Mouse (Mus musculus) neural tube, embryonic 11.5 days (tissue): ENCODE results near the gene Brca1. TPM values are rescaled to one million over a fixed set of nuclear protein-coding genes. Genes with fewer than 3 reads are reported as not detected.
"Not testable (repeated sequence)": the region's sequence is repeated elsewhere in the genome, so short reads cannot be mapped to it uniquely, and the experiment has no call there.

Experiments
- ATAC-seq: fragments of 200-750 bp; cut with Nextera tagmentation; 2 replicates; pipeline ENCODE4 v1.8.0; 2017; ENCODE audit warnings: moderate number of reproducible peaks, mild to moderate bottlenecking, moderate TSS enrichment, moderate library complexity; ENCODE audit not compliant: insufficient read depth, low FRiP score, low TSS enrichment
- DNase-seq: peaks from one replicate; pipeline ENCODE4 v3.0.0-alpha.2; 2015; ENCODE audit warnings: low spot score
- H3K27ac ChIP-seq: fragments of 300-500 bp; sonication (generic); 2 replicates; pipeline ENCODE4 v1.5.1; 2014; ENCODE audit warnings: low read depth, mild to moderate bottlenecking, low read length
- H3K27me3 ChIP-seq: fragments of 300-500 bp; sonication (generic); 2 replicates; pipeline ENCODE4 v1.6.1; 2014; ENCODE audit warnings: mild to moderate bottlenecking, low read length, mixed read lengths; ENCODE audit not compliant: control insufficient read depth, insufficient read depth
- H3K36me3 ChIP-seq: fragments of 300-500 bp; sonication (generic); 2 replicates; pipeline ENCODE4 v1.6.1; 2014; ENCODE audit warnings: mild to moderate bottlenecking, low read length, moderate library complexity, mixed read lengths; ENCODE audit not compliant: control insufficient read depth, insufficient read depth
- H3K4me1 ChIP-seq: fragments of 300-500 bp; sonication (generic); 2 replicates; pipeline ENCODE4 v1.6.1; 2014; ENCODE audit warnings: low read length, mixed read lengths; ENCODE audit not compliant: control insufficient read depth, insufficient read depth
- H3K4me2 ChIP-seq: fragments of 300-500 bp; sonication (generic); 2 replicates; pipeline ENCODE4 v1.6.1; 2014; ENCODE audit warnings: low read depth, mild to moderate bottlenecking, moderate library complexity
- H3K4me3 ChIP-seq: fragments of 300-500 bp; sonication (generic); 2 replicates; pipeline ENCODE4 v1.5.1; 2014; ENCODE audit warnings: low read depth, low read length
- H3K9ac ChIP-seq: fragments of 300-500 bp; sonication (generic); 2 replicates; pipeline ENCODE4 v1.6.1; 2014; ENCODE audit warnings: mild to moderate bottlenecking, low read length
- H3K9me3 ChIP-seq: fragments of 300-500 bp; sonication (generic); 2 replicates; pipeline ENCODE4 v1.6.1; 2016; ENCODE audit warnings: low read length; ENCODE audit not compliant: control insufficient read depth
- WGBS: fragments of 180-500 bp; shearing (Covaris S2); extraction: QIAGEN DNeasy Blood & Tissue Kit; methylation state at CpG from one replicate; pipeline ENCODE4 v1.1.7; 2014; 5-methylcytosine and 5-hydroxymethylcytosine counted together
- polyA plus RNA-seq: library from polyadenylated mRNA; unstranded; fragments of >200 nt; fragmentation: Nextera tagmentation; extraction: Ambion mirVana; gene quantifications from 2 replicates; pipeline ENCODE4 v1.2.1, GENCODE M21; 2014

Gene Brca1
- polyA plus RNA-seq, 1 experiment from 2014 or later = 20.3 TPM

DNA sequence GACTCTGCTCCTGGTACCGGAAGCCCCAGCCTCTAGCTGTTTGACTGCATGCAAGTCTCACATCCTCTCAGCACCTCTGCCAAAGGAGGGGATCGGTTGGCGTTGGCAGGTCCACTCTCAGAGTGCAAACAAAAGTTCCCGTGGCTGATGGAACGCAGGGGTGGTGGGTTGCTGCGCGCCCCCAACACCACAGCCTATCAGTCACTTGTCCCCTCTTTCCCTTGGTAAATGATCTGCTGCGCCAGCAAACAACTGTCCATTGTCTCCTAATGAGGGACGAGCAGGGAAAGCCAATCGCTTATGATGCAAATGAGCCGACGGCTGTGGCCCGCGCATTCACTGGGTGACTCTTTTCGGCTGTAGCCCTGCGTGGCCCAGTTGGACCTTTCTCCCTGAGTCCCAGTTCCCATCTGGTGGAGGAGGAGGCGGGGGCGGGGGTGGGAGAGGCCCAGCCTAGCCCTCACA, 72.6 kb downstream of the Brca1 start:
- WGBS = 5% methylated on average over 18 of the region's 18 CpGs
- peak overlapping the region; percentile 60 for H3K9ac ChIP-seq
- H3K9me3 ChIP-seq = no peaks in the 10 kb centered on the region
- peaks cover 18% of the 10 kb centered on the region for H3K4me1 ChIP-seq
- DNase-seq (peak; percentile 87), ATAC-seq (peak; percentile 64)
- H3K4me3 ChIP-seq = peak overlapping the region; percentile 26
- peak overlapping the region; percentile 50 for H3K4me2 ChIP-seq
- H3K36me3 ChIP-seq = no peaks in the 10 kb centered on the region
- no peaks in the 10 kb centered on the region for H3K27me3 ChIP-seq
- peak overlapping the region; percentile 96 for H3K27ac ChIP-seq

DNA sequence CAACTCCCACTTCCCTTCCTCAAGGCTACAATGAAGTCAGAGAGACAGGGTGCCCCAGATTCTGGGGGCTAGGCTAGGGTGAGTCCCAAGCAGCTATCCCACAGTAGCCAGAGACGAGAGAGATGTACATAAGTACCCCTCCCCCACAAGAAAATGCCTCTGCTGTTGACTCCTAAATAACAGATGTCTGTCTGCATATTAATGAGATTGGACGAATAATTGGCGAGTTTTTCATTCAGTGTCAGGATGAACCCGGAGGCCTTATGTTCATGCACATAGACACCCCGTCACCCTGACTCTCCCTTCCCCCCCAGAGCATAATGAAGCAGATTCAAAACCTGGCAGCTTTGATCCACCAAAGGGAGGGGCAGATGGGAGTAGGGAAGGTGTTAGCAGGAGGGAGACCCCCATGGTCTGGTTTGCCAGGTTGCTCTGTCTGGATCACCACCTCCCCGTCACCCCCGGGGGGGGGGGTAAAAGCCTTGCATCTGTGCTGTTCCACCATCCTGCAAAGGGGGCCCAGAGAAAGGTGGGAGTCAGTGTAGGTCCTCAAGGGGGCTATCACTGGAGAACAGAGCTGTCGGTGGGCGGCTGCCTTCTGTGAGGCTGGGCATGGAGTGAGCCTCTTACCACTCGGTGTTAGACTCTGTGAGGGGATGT, 74.1 kb downstream of the Brca1 start:
- 31% methylated on average over 10 of the region's 10 CpGs for whole genome bisulfite sequencing
- Histone ChIP-seq H3K4me2 (peak overlapping the region; percentile 16; the same call in 1 of the 2 replicates), H3K36me3 (no peaks in the 10 kb centered on the region), H3K4me1 (peaks cover 17% of the 10 kb centered on the region), H3K9me3 (no peaks in the 10 kb centered on the region), H3K27me3 (no peaks in the 10 kb centered on the region), H3K4me3 (no peak overlapping the region), H3K27ac (peak overlapping the region; percentile 96), H3K9ac (peak overlapping the region; percentile 37; the same call in 1 of the 2 replicates)
- peak; percentile 79 for DNase-seq
- peak; percentile 62 for ATAC-seq

DNA sequence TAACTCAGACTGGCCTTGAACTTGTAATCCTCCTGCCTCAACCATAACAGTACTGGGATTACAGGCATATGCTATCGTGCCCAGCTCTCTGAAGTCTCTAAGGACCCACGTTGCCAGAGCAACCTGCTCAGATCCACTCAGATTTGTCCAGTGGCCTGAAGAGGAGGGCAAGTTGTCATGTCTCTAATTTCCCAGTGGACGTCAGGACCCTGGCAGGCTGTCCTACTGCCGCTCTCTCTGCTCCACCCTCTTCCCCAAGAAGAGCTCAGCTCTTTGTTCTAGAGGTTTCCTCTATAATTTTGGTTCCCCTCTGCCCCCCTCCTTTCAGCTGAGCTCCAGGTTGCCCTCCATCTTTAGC, 74.6 kb downstream of the Brca1 start:
- H3K36me3 ChIP-seq = no peaks in the 10 kb centered on the region
- 0 out of 2 replicates have a peak overlapping the region, but pooled peaks have one; percentile 12 for H3K4me2 ChIP-seq
- H3K27me3 ChIP-seq = no peaks in the 10 kb centered on the region
- 37% methylated on average over 4 of the region's 4 CpGs for WGBS
- DNase-seq (peak; percentile 70), ATAC-seq (peak; percentile 65)
- no peak overlapping the region for H3K4me3 ChIP-seq
- no peaks in the 10 kb centered on the region for H3K9me3 ChIP-seq
- peak overlapping the region; percentile 96 for H3K27ac ChIP-seq
- H3K9ac ChIP-seq = peak overlapping the region; percentile 37; the same call in 1 of the 2 replicates
- peaks cover 17% of the 10 kb centered on the region for H3K4me1 ChIP-seq

- not testable (repeated sequence) for H3K27ac ChIP-seq, H3K36me3 ChIP-seq, H3K9me3 ChIP-seq, DNase-seq, H3K4me3 ChIP-seq, ATAC-seq, H3K9ac ChIP-seq, H3K27me3 ChIP-seq, H3K4me2 ChIP-seq
- peaks cover 17% of the 10 kb centered on the region for H3K4me1 ChIP-seq
- 88% methylated on average over 4 of the region's 4 CpGs for WGBS
Observed at GRCm38 (mm10) chr11:101476361-101476760, 75.4 kb downstream of the Brca1 start.

DNA sequence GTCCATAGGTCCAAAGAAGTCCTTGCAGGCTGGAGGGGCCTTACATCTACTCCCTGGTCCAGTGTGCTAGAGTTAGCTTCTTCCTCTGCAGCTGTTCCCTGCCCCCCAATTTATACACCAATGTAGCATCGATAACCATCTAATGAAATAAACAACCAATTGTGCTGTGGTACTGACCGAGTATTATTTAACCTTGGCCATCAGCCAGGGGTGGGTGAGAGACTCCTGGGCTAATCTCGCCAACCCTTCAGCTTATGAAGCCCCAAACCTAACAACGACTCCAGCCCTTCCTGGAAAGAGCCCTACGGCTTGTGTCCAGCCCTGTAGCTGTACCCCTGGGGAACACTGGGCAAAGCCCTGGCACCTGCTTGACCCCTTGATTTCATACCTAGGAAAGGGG, 77.5 kb downstream of the Brca1 start:
- Histone ChIP-seq H3K4me1 (peaks cover 16% of the 10 kb centered on the region), H3K27ac (no peak overlapping the region), H3K9me3 (no peaks in the 10 kb centered on the region), H3K9ac (no peak overlapping the region), H3K27me3 (no peaks in the 10 kb centered on the region), H3K4me3 (no peak overlapping the region), H3K36me3 (peaks cover 2% of the 10 kb centered on the region), H3K4me2 (no peak overlapping the region)
- WGBS = 85% methylated on average over 5 of the region's 5 CpGs
- no peak for DNase-seq
- no peak for ATAC-seq

- H3K36me3 ChIP-seq, H3K4me3 ChIP-seq, DNase-seq, H3K4me2 ChIP-seq, H3K27ac ChIP-seq, ATAC-seq, H3K9ac ChIP-seq, H3K9me3 ChIP-seq, H3K27me3 ChIP-seq: not testable (repeated sequence)
- H3K4me1 ChIP-seq = peaks cover 17% of the 10 kb centered on the region
- WGBS = 100% methylated on average over 1 of the region's 1 CpGs
Observed at GRCm38 (mm10) chr11:101473686-101474085, 78.1 kb downstream of the Brca1 start.

DNA sequence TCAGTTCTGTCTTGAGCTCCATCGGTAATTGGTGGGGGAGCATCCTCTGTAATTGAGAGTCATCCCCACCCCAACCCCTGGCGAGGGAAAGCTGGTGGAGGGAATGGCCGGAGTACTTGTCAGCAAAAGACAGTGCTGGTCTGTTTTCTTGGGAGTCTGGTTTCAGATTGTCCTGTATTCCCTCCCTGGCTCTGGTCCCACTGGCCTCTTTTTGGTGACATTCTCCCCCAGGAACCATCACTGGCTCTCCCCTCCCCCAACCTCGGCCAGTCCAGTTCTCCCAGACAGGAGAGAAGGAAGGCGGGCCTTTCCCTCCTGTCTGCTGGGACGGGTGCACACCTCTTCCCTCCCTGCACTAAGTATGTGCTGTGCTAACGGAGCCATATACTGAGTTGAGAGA, 79.4 kb downstream of the Brca1 start:
- H3K4me2 ChIP-seq = no peak overlapping the region
- DNase-seq (no peak), ATAC-seq (no peak)
- H3K4me1 ChIP-seq = peaks cover 15% of the 10 kb centered on the region
- WGBS = 54% methylated on average over 7 of the region's 7 CpGs
- H3K27ac ChIP-seq = no peak overlapping the region
- H3K9ac ChIP-seq = no peak overlapping the region
- H3K36me3 ChIP-seq = peaks cover 2% of the 10 kb centered on the region
- no peak overlapping the region for H3K4me3 ChIP-seq
- no peaks in the 10 kb centered on the region for H3K9me3 ChIP-seq
- H3K27me3 ChIP-seq = no peaks in the 10 kb centered on the region

DNA sequence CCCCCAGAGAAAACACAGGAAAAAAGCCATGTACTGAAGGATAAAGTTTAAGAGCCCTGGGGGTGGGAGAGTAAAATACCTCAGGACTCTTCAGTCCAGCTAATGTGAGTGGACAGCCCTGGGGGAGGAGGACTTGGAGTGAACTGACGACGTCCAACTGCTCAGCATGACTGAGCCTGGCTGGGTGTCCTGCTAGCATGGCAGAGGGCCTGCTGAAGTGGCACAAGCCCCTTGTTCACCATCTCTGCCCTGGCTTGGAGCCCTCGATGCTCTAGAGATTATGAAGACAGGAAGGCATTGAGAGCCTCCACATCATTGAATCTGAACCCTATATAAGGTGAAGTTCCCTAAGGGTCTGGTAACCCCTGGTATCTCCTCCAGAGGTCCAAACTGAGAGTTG, 79.8 kb downstream of the Brca1 start:
- H3K9ac ChIP-seq = no peak overlapping the region
- no peaks in the 10 kb centered on the region for H3K9me3 ChIP-seq
- H3K36me3 ChIP-seq = peaks cover 2% of the 10 kb centered on the region
- no peak overlapping the region for H3K27ac ChIP-seq
- H3K27me3 ChIP-seq = no peaks in the 10 kb centered on the region
- DNase-seq = no peak
- H3K4me2 ChIP-seq = no peak overlapping the region
- no peak for ATAC-seq
- WGBS = 66% methylated on average over 3 of the region's 3 CpGs
- peaks cover 12% of the 10 kb centered on the region for H3K4me1 ChIP-seq
- no peak overlapping the region for H3K4me3 ChIP-seq

GRCm38 (mm10) chr11:101470206-101470605, 81.5 kb downstream of the Brca1 start:
- Histone ChIP-seq H3K27me3 (no peaks in the 10 kb centered on the region), H3K4me2 (peak overlapping the region; percentile 40), H3K27ac (0 out of 2 replicates have a peak overlapping the region, but pooled peaks have one; percentile 34)

More at GRCm38 (mm10) chr11:101470206-101470605, 81.5 kb downstream of the Brca1 start:
- H3K4me3 ChIP-seq = no peak overlapping the region
- peaks cover 12% of the 10 kb centered on the region for H3K4me1 ChIP-seq
- H3K9ac ChIP-seq = peak overlapping the region; percentile 26
- WGBS = 33% methylated on average over 7 of the region's 7 CpGs
- H3K9me3 ChIP-seq = no peaks in the 10 kb centered on the region
- ATAC-seq = no peak
- no peak for DNase-seq
- peaks cover 2% of the 10 kb centered on the region for H3K36me3 ChIP-seq
